Mouse (Mus musculus) embryonic fibroblast, embryonic 13.5 days (primary cell): ENCODE data around the gene Sgk1.

Experiments
- CTCF ChIP-seq: IDR thresholded peaks from 2 replicates; pipeline ENCODE4 v1.5.1; 2011; ENCODE audit warnings: mild to moderate bottlenecking, control low read depth, low read length, moderate library complexity, borderline replicate concordance; ENCODE audit not compliant: insufficient read depth
- POLR2A ChIP-seq: IDR thresholded peaks from 2 replicates; pipeline ENCODE4 v1.6.1; 2011; ENCODE audit warnings: low read depth, mild to moderate bottlenecking, control low read depth, low read length, moderate library complexity

- TF ChIP-seq POLR2A, result no peak
- TF ChIP-seq CTCF, result no peak
Measured at GRCm38 (mm10) chr10:21973676-21974075, 91.7 kb downstream of the Sgk1 start.
